Mouse (Mus musculus) heart, adult 9 months (tissue): ENCODE data around the gene Timd4.

Experiments
- DNase-seq, 2 experiments: peaks; one replicate each; pipeline ENCODE4 v3.0.0; 2022; ENCODE audit warnings: low spot score in 2 of 2

Gene Timd4

GRCm38 (mm10) chr11:46810511-46810910 lies at the start of gene Timd4:
TSS of gene Timd4 (plus strand) at chr11:46810800.
- DNase-seq: peak; percentile 8 to 20

- no peak for DNase-seq
Observed at GRCm38 (mm10) chr11:46776879-46777278, 33.7 kb upstream of the Timd4 start.

GRCm38 (mm10) chr11:46779811-46780210 lies 30.8 kb upstream of the Timd4 start:
- DNase-seq: no peak

GRCm38 (mm10) chr11:46804440-46804839 lies 6.2 kb upstream of the Timd4 start:
- peak; percentile 6 to 16 for DNase-seq

- DNase-seq: no peak
Observed at GRCm38 (mm10) chr11:46817692-46818091, 7.1 kb downstream of the Timd4 start.

- peak in 1 of 2 experiments; percentile 25 for DNase-seq
Observed at GRCm38 (mm10) chr11:46819930-46820329, 9.3 kb downstream of the Timd4 start.

- DNase-seq: peak in 1 of 2 experiments; percentile 4
Observed at GRCm38 (mm10) chr11:46830348-46830747, 19.7 kb downstream of the Timd4 start.

GRCm38 (mm10) chr11:46835080-46835479 lies 24.5 kb downstream of the Timd4 start:
- no peak for DNase-seq

- no peak for DNase-seq
Observed at GRCm38 (mm10) chr11:46842015-46842726, 31.6 kb downstream of the Timd4 start.

- DNase-seq: no peak
Observed at GRCm38 (mm10) chr11:46846661-46847060, 36.1 kb downstream of the Timd4 start.

- DNase-seq: no peak
Observed at GRCm38 (mm10) chr11:46847827-46848220, 37.2 kb downstream of the Timd4 start.

- no peak for DNase-seq
Observed at GRCm38 (mm10) chr11:46848221-46848971, 37.8 kb downstream of the Timd4 start.

GRCm38 (mm10) chr11:46864809-46865208 lies 54.2 kb downstream of the Timd4 start:
- no peak for DNase-seq

- no peak for DNase-seq
Observed at GRCm38 (mm10) chr11:46868594-46868993, 58.0 kb downstream of the Timd4 start.

GRCm38 (mm10) chr11:46875774-46876173 lies 65.2 kb downstream of the Timd4 start:
- no peak for DNase-seq

- no peak for DNase-seq
Observed at GRCm38 (mm10) chr11:46882456-46882855, 71.9 kb downstream of the Timd4 start.

- DNase-seq: no peak
Observed at GRCm38 (mm10) chr11:46889093-46889492, 78.5 kb downstream of the Timd4 start.
